Comparison of ENCODE assay signal across 7 mouse cellular contexts in genomic region chr4:140103341-140104027, GRCm38 (mm10).
DNase-seq lines count a peak whose midpoint lies in the region; ATAC-seq lines count a peak whose summit lies in the region.

No protein-coding gene starts in this region.

- H3K4me1 ChIP-seq in lung, embryonic 16.5 days (replicated peaks; ENCODE audit: control insufficient read depth, insufficient read depth, low read length): peaks cover 4% of the 10 kb centered on the region; the same call in 1 of the 2 replicates
- H3K4me1 ChIP-seq in forebrain, embryonic 13.5 days: peaks cover 55% of the 10 kb centered on the region
- peaks cover 17% of the 10 kb centered on the region for H3K4me1 ChIP-seq in limb, embryonic 15.5 days

- no peak for ATAC-seq in lung, embryonic 16.5 days (ENCODE audit: low read depth)
- ATAC-seq in forebrain, embryonic 13.5 days: peak; percentile 66
- ATAC-seq in limb, embryonic 15.5 days (ENCODE audit: insufficient number of reproducible peaks, low FRiP score, low TSS enrichment, low read depth): no peak

- no peaks in the 10 kb centered on the region for H3K9me3 ChIP-seq in lung, embryonic 16.5 days (ENCODE audit: control insufficient read depth, low read length)
- H3K9me3 ChIP-seq in forebrain, embryonic 13.5 days (replicated peaks): no peaks in the 10 kb centered on the region
- no peaks in the 10 kb centered on the region for H3K9me3 ChIP-seq in limb, embryonic 15.5 days

- no peak overlapping the region for H3K27ac ChIP-seq in lung, embryonic 16.5 days (ENCODE audit: low read length)
- peak overlapping the region; percentile 91 for H3K27ac ChIP-seq in forebrain, embryonic 13.5 days
- H3K27ac ChIP-seq in limb, embryonic 15.5 days: no peak overlapping the region

- DNase-seq in lung, postnatal 4 days: no peak
- DNase-seq in testis, postnatal 14 days (ENCODE audit: low spot score): peak; percentile 21
- DNase-seq in yolk sac, embryonic 10.5 days (ENCODE audit: low spot score): no peak
- no peak for DNase-seq in gastrocnemius, postnatal 36 days

- H3K36me3 ChIP-seq in lung, embryonic 16.5 days (ENCODE audit: control insufficient read depth, insufficient read depth, low read length): no peaks in the 10 kb centered on the region
- no peaks in the 10 kb centered on the region for H3K36me3 ChIP-seq in forebrain, embryonic 13.5 days (ENCODE audit: poor library complexity, severe bottlenecking)
- no peaks in the 10 kb centered on the region for H3K36me3 ChIP-seq in limb, embryonic 15.5 days

- peaks cover 16% of the 10 kb centered on the region for H3K27me3 ChIP-seq in lung, embryonic 16.5 days (ENCODE audit: control insufficient read depth, insufficient read depth, low read depth, low read length)
- H3K27me3 ChIP-seq in forebrain, embryonic 13.5 days: peaks cover 16% of the 10 kb centered on the region
- H3K27me3 ChIP-seq in limb, embryonic 15.5 days: peaks cover 59% of the 10 kb centered on the region

- intact Hi-C loops in gastrocnemius, postnatal 36 days (cut with DNase I): no loop called here

- H3K4me2 ChIP-seq in lung, embryonic 16.5 days (ENCODE audit: low read depth, low read length): peak overlapping the region; percentile 42
- H3K4me2 ChIP-seq in forebrain, embryonic 13.5 days: peak overlapping the region; percentile 61
- H3K4me2 ChIP-seq in limb, embryonic 15.5 days: peak overlapping the region; percentile 34; the same call in 1 of the 2 replicates

- H3K9ac ChIP-seq in lung, embryonic 16.5 days (ENCODE audit: low read length): no peak overlapping the region
- peak overlapping the region; percentile 55 for H3K9ac ChIP-seq in forebrain, embryonic 13.5 days
- no peak overlapping the region for H3K9ac ChIP-seq in limb, embryonic 15.5 days

- no peak overlapping the region for H3K4me3 ChIP-seq in lung, embryonic 16.5 days (ENCODE audit: low read length)
- H3K4me3 ChIP-seq in forebrain, embryonic 13.5 days: peak overlapping the region; percentile 28
- H3K4me3 ChIP-seq in limb, embryonic 15.5 days: peak overlapping the region; percentile 7; the same call in 1 of the 2 replicates

- 2% methylated on average over 28 of the region's 28 CpGs for WGBS in lung, embryonic 16.5 days
- WGBS in forebrain, embryonic 13.5 days: under 1% methylated on average over 28 of the region's 28 CpGs
- 2% methylated on average over 28 of the region's 28 CpGs for WGBS in limb, embryonic 15.5 days
